Mouse (Mus musculus) CH12.LX (cell line): Measurements from ENCODE around the gene 4930430F08Rik.

Experiments
- CTCF ChIP-seq, 2 experiments: IDR thresholded peaks in 1 of 2; conservative IDR thresholded peaks in 1 of 2; 2 replicates each; pipeline ENCODE4 v1.5.1; 2011 to 2012; ENCODE audit warnings: low read depth in 2 of 2, low read length in 2 of 2, improper control_type of control experiment in 1 of 2, inconsistent platforms in 1 of 2, mild to moderate bottlenecking in 1 of 2, moderate library complexity in 1 of 2
- E2F4 ChIP-seq: IDR thresholded peaks from 2 replicates; pipeline ENCODE4 v1.6.1; 2011; ENCODE audit warnings: low read depth, low read length, improper control_type of control experiment; ENCODE audit not compliant: insufficient replicate concordance
- ELF1 ChIP-seq: IDR thresholded peaks from 2 replicates; pipeline ENCODE4 v1.6.1; 2014; ENCODE audit warnings: low read depth, mild to moderate bottlenecking, inconsistent platforms, low read length, improper control_type of control experiment
- GABPA ChIP-seq: IDR thresholded peaks from 2 replicates; pipeline ENCODE4 v1.6.1; 2012; ENCODE audit warnings: low read depth, low read length, improper control_type of control experiment, inconsistent platforms; ENCODE audit not compliant: insufficient replicate concordance
- JUND ChIP-seq: conservative IDR thresholded peaks from 2 replicates; pipeline ENCODE4 v1.6.1; 2011; ENCODE audit warnings: low read depth, low read length, improper control_type of control experiment
- KAT2A ChIP-seq: IDR thresholded peaks from 2 replicates; pipeline ENCODE4 v1.6.1; 2012; ENCODE audit warnings: low read length, improper control_type of control experiment, inconsistent platforms; ENCODE audit not compliant: insufficient replicate concordance
- NELFE ChIP-seq: IDR thresholded peaks from 2 replicates; pipeline ENCODE4 v1.6.1; 2011; ENCODE audit warnings: low read depth, low read length, improper control_type of control experiment
- POLR2A ChIP-seq: IDR thresholded peaks from 2 replicates; pipeline ENCODE4 v1.6.1; 2011; ENCODE audit warnings: low read depth, mild to moderate bottlenecking, improper control_type of control experiment, low read length

DNA sequence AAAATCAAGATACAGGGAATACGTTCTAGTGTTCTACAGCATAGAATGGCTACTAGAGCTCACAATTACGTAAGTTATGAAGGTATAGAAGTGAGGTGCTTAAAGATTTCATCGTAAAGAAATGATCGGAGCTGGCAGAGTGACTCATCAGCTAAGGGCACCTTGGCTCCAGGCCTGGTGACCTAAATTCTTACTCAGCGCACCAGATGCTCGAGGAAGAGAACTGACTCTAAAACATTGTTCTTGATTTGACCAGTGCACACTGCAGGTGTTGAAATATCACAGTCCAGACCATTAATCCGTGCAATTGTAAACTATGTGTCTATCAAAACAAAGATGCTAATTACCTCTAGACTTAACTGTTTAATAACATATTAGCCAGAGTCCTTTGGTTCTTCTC is 29.3 kb upstream of the 4930430F08Rik start:
- TF ChIP-seq CTCF (conservative IDR thresholded peaks at IDR 0.05 in 1 of 2, IDR thresholded peaks at IDR 0.05 in 1 of 2; ENCODE audit: low read depth in 2 of 2, low read length in 2 of 2) = no peak
- no peak for TF ChIP-seq KAT2A
- TF ChIP-seq ELF1 = no peak
- TF ChIP-seq E2F4 = no peak
- no peak for TF ChIP-seq NELFE
- no peak for TF ChIP-seq POLR2A
- no peak for TF ChIP-seq JUND
- no peak for TF ChIP-seq GABPA
